Mouse (Mus musculus) midbrain, embryonic 13.5 days (tissue): ENCODE measurements around the gene Marcksl1. TPM values are rescaled to one million over a fixed set of nuclear protein-coding genes. Genes with fewer than 3 reads are reported as not detected.
"Not testable (repeated sequence)": the region's sequence is repeated elsewhere in the genome, so short reads cannot be mapped to it uniquely, and the experiment has no call there.

Experiments used
- ATAC-seq: fragments of 200-750 bp; cut with Nextera tagmentation; 2 replicates; pipeline ENCODE4 v1.8.0; 2017; ENCODE audit warnings: mild to moderate bottlenecking, moderate TSS enrichment, moderate library complexity
- H3K27ac ChIP-seq: fragments of 300-500 bp; sonication (generic); 2 replicates; pipeline ENCODE4 v1.5.1; 2015; ENCODE audit warnings: inconsistent platforms, mild to moderate bottlenecking, moderate library complexity
- H3K27me3 ChIP-seq: fragments of 300-500 bp; sonication (generic); 2 replicates; pipeline ENCODE4 v1.6.1; 2015; ENCODE audit warnings: mild to moderate bottlenecking, inconsistent platforms
- H3K36me3 ChIP-seq: fragments of 300-500 bp; sonication (generic); 2 replicates; pipeline ENCODE4 v1.6.1; 2015; ENCODE audit warnings: mild to moderate bottlenecking, inconsistent platforms
- H3K4me1 ChIP-seq: fragments of 300-500 bp; sonication (generic); replicated peaks from 2 replicates; pipeline ENCODE4 v1.6.1; 2015; ENCODE audit warnings: inconsistent platforms
- H3K4me2 ChIP-seq: fragments of 300-500 bp; sonication (generic); replicated peaks from 2 replicates; pipeline ENCODE4 v1.6.1; 2015; ENCODE audit warnings: moderate library complexity, mild to moderate bottlenecking, inconsistent platforms
- H3K4me3 ChIP-seq: fragments of 300-500 bp; sonication (generic); replicated peaks from 2 replicates; pipeline ENCODE4 v1.5.1; 2015; ENCODE audit warnings: mild to moderate bottlenecking, inconsistent platforms
- H3K9ac ChIP-seq: fragments of 300-500 bp; sonication (generic); replicated peaks from 2 replicates; pipeline ENCODE4 v1.6.1; 2015; ENCODE audit warnings: mild to moderate bottlenecking, inconsistent platforms
- H3K9me3 ChIP-seq: fragments of 300-500 bp; sonication (generic); 2 replicates; pipeline ENCODE4 v1.6.1; 2016; ENCODE audit warnings: mild to moderate bottlenecking, inconsistent platforms
- WGBS: fragments of 180-500 bp; shearing (Covaris S2); methylation state at CpG from one replicate; pipeline ENCODE4 v1.1.7; 2015; 5-methylcytosine and 5-hydroxymethylcytosine counted together
- polyA plus RNA-seq: library from polyadenylated mRNA; unstranded; fragments of >200 nt; fragmentation: Nextera tagmentation; extraction: Ambion mirVana; gene quantifications from 2 replicates; pipeline ENCODE4 v1.2.1, GENCODE M21; 2015

Marcksl1 gene
- polyA plus RNA-seq, 1 experiment from 2014 or later: 1,885 TPM

DNA sequence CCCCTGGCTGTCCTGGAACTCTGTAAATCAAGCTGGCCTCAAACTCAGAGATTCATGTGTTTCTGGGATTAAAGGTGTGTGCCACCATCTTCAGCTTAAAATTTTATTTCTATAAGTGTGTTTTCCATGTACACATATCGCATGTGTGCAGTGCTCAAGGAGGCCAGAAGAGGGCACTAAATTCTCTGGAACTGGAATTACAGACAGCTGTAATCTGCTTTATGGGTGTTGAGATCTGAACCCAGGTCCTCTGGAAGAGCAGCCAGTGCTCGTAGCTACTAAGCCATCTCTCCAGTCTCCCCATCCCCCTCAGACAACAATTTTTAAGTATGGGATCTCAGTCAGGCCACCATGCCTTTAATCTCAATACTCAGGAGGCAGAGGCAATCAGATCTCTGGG, 35.9 kb downstream of the Marcksl1 start:
- no peak overlapping the region for H3K4me2 ChIP-seq
- H3K9me3 ChIP-seq: no peaks in the 10 kb centered on the region
- H3K36me3 ChIP-seq: no peaks in the 10 kb centered on the region
- H3K27ac ChIP-seq: no peak overlapping the region
- no peak overlapping the region for H3K4me3 ChIP-seq
- H3K4me1 ChIP-seq: no peaks in the 10 kb centered on the region
- no peak for ATAC-seq
- H3K9ac ChIP-seq: no peak overlapping the region
- 92% methylated on average over 2 of the region's 2 CpGs for WGBS
- H3K27me3 ChIP-seq: no peaks in the 10 kb centered on the region

DNA sequence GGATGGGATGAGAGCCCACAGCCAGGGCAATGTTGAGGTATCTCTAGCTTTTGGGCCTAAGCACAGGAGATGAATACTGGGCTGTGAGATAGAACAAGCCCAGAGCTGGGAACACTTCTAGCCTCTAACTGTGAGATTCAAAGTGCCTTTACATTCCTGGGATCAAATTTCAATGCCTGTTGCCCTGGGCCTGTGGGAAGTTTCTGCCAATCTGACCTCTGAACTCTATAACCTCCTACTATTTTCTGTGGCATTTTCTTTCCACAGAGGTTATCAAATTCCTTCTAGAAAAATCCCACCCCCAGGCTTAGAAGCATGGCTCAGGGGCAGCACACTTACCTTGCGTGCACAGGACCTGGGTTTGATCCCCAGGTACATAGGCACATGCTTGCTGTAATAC, 36.9 kb downstream of the Marcksl1 start:
- Histone ChIP-seq H3K4me1 (peaks cover under 1% of the 10 kb centered on the region), H3K4me2 (no peak overlapping the region), H3K36me3 (no peaks in the 10 kb centered on the region), H3K27ac (no peak overlapping the region), H3K27me3 (peaks cover 5% of the 10 kb centered on the region; the same call in 1 of the 2 replicates), H3K9me3 (no peaks in the 10 kb centered on the region), H3K9ac (no peak overlapping the region), H3K4me3 (no peak overlapping the region)
- no peak for ATAC-seq
- WGBS: 75% methylated on average over 1 of the region's 1 CpGs

DNA sequence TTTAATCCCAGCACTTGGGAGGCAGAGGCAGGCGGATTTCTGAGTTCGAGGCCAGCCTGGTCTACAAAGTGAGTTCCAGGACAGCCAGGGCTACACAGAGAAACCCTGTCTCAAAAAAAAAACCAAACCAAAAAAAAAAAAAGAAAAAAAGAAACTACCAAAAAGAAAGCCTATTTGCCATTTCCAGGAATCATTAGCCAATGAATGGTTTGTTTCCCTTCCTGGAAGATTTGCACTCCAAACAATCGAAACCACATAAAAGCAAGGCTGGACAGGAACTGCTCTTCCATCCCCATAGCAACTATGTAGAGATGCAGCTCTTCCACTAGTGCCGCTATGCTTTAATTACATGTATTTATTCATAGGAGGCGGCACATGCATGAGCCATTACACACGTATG, 41.1 kb downstream of the Marcksl1 start:
- not testable (repeated sequence) for H3K4me2 ChIP-seq, H3K4me3 ChIP-seq, H3K36me3 ChIP-seq, ATAC-seq, H3K9ac ChIP-seq, H3K27ac ChIP-seq, H3K9me3 ChIP-seq
- peaks cover 13% of the 10 kb centered on the region for H3K4me1 ChIP-seq
- peaks cover 14% of the 10 kb centered on the region; the same call in 1 of the 2 replicates for H3K27me3 ChIP-seq
- 71% methylated on average over 6 of the region's 6 CpGs for WGBS

DNA sequence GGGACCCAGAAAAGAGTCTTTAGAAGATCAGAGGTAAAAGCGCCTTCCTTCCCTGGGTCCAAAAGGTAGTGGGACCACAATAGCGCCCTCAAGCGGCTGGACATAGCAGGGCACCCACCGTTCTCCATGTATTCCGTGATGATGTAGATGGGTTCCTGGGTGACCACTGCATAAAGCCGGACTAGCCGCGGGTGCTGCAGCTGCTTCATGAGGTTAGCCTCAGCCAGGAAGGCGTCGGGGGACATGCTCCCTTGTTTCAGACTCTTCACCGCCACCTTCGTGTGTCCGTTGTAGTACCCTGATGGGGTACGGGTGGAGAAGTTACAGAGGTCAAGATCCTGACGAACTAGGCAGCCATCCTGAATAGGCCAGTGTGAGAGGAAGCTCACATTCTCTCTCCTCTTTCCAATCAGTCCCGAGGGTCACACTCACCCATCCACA, 42.1 kb downstream of the Marcksl1 start:
- ATAC-seq: peak; percentile 58; the same call in 1 of the 2 replicates

DNA sequence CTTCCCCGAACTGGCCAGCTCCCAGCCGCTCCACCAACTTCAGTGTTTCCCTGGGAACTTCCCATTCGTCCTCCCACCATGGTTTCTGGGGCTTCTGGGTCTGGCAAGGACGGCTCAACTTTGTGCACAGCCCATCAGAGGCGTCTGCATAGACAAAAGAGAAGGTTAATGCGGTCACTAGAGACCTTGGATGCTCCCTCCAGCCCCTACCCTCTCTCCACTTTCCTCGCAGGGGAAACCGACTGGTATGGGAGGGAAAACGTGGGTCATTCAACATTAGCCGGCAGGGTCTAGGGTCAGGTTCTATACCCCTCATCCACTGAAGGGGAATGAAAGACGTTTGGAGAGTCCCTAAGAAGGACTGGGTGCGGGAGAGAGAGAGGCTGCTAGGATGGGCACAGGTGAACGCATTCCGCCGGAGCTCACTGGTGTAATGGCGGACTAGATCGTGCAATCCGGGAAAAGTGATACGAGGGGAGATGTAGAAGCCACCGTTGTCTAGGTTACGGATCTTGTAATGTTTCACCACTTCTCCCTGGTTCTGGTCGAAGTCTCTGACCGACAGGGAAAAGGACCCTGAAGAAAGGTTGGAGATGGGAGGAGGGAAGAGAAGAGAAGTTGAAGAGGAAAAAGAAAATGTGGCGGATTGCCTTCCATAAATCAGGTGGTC, 42.6 kb downstream of the Marcksl1 start:
- no peaks in the 10 kb centered on the region for H3K9me3 ChIP-seq
- peaks cover 14% of the 10 kb centered on the region; the same call in 1 of the 2 replicates for H3K27me3 ChIP-seq
- peak overlapping the region; percentile 64 for H3K27ac ChIP-seq
- under 1% methylated on average over 24 of the region's 24 CpGs for WGBS
- H3K4me3 ChIP-seq: peak overlapping the region; percentile 51
- peak overlapping the region; percentile 60 for H3K9ac ChIP-seq
- H3K4me1 ChIP-seq: peaks cover 13% of the 10 kb centered on the region
- no peaks in the 10 kb centered on the region for H3K36me3 ChIP-seq
- peak; percentile 73 for ATAC-seq
- peak overlapping the region; percentile 77 for H3K4me2 ChIP-seq

More for the DNA sequence above, 42.1 kb downstream of the Marcksl1 start:
- Histone ChIP-seq H3K4me3 (peak overlapping the region; percentile 51), H3K9ac (peak overlapping the region; percentile 60), H3K27me3 (peaks cover 14% of the 10 kb centered on the region; the same call in 1 of the 2 replicates), H3K36me3 (no peaks in the 10 kb centered on the region), H3K4me1 (peaks cover 13% of the 10 kb centered on the region), H3K4me2 (peak overlapping the region; percentile 77), H3K9me3 (no peaks in the 10 kb centered on the region), H3K27ac (no peak overlapping the region)
- WGBS: 5% methylated on average over 16 of the region's 16 CpGs

DNA sequence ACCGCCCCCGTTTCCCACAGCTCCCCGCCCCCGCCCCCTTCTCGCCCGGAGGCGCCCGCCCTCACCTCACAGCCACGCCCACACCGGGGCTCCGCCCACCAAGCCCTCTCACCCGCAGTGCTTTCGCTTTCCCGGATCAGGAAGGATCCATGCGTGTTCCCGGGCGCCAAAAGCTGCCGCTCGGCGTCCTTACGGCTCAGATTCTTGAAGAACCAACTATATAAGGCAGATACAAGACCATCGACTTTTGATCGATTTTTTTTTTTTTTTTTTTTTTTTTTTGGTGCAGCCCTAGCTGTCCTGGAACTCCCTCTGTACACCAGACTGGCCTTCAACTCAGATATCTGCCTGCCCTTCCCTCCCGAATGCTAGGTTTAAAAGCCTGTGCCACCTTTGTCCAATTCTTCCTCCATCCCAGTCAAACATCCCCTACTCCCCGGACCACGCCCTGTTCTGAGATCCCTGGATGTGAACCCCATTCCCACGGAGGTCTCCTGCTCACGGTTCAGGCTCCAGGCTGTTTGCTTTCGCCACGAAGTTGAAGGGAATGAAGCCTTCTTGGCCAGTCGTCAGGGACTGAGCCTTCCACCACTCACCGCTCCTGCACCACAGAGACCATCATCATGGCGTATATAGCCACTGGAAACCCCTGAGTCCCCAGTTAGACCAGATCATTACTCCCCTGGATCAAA, 43.3 kb downstream of the Marcksl1 start:
- 8% methylated on average over 33 of the region's 33 CpGs for WGBS
- Histone ChIP-seq H3K27me3 (peaks cover 14% of the 10 kb centered on the region; the same call in 1 of the 2 replicates), H3K9ac (peak overlapping the region; percentile 58), H3K4me3 (peak overlapping the region; percentile 51), H3K4me2 (peak overlapping the region; percentile 77), H3K36me3 (no peaks in the 10 kb centered on the region), H3K9me3 (no peaks in the 10 kb centered on the region), H3K27ac (peak overlapping the region; percentile 26; the same call in 1 of the 2 replicates), H3K4me1 (peaks cover 13% of the 10 kb centered on the region)
- peak; percentile 68 for ATAC-seq

DNA sequence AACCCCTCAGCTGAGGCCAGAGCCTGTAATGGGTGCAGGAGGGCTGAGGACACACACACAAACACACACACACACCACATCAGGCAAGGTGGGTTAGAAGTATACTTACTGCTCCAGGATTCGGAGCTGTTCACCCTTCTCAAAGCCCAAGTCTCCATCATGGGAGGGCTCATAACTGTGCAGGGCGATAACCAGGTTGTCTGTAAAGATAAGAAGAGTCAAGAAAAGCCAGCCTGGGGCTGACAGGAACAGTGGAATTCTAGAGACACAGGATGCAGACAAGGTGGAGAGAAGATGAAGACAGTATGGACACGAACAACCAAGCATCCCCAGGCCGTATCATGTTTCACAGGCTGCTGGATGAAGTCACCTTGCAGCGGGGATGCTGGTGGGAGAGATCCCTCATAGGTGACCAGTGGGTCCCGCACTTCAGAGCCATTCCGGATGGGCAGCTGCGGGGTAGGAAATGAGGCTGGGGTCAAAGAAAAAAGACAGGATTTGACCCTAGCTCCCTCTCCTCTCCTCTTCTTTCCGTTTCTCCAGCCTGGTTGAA, 44.0 kb downstream of the Marcksl1 start:
- 0 out of 2 replicates have a peak overlapping the region, but pooled peaks have one; percentile 58 for H3K9ac ChIP-seq
- H3K9me3 ChIP-seq: no peaks in the 10 kb centered on the region
- H3K27ac ChIP-seq: peak overlapping the region; percentile 26; the same call in 1 of the 2 replicates
- H3K36me3 ChIP-seq: no peaks in the 10 kb centered on the region
- H3K4me1 ChIP-seq: peaks cover 13% of the 10 kb centered on the region
- peak overlapping the region; percentile 77; the same call in 1 of the 2 replicates for H3K4me2 ChIP-seq
- peak overlapping the region; percentile 51; the same call in 1 of the 2 replicates for H3K4me3 ChIP-seq
- H3K27me3 ChIP-seq: peaks cover 14% of the 10 kb centered on the region; the same call in 1 of the 2 replicates
- 91% methylated on average over 9 of the region's 9 CpGs for WGBS
- no peak; the same call in 1 of the 2 replicates for ATAC-seq

DNA sequence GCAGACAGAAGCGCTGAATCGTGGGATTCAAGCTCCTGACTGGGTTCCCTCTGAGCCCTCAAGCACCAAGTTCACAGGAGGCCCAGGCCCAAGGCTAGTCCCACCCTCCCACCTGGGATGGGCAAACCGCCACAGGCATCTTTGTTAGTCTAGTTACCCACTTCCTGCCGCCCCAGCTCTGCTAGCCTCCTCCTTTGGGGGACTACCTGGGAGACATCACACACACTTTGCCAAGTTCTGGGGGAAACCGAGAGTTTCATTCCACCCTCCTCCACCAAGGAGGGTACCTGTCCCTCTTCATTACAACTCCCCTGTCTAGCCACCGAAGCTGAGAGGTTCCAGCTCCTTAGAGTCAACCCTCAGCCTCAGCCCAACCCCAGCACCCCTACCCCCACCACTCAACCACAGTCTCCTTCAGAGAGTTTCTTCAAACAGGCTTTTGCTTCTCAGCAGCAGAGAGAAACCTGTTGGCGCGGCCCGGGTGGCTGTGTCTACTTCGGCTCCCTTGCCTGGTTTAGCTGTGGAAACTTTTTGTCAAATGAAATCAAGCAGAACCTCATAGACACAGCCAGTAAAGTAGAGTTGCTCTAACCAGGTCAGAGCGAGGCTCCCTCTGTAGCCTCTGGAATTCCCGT, 45.1 kb downstream of the Marcksl1 start:
- Histone ChIP-seq H3K4me3 (no peak overlapping the region), H3K27me3 (peaks cover 14% of the 10 kb centered on the region; the same call in 1 of the 2 replicates), H3K4me1 (peaks cover 13% of the 10 kb centered on the region), H3K9me3 (no peaks in the 10 kb centered on the region), H3K36me3 (no peaks in the 10 kb centered on the region), H3K9ac (no peak overlapping the region), H3K27ac (no peak overlapping the region), H3K4me2 (no peak overlapping the region)
- ATAC-seq: no peak
- 86% methylated on average over 12 of the region's 12 CpGs for WGBS

DNA sequence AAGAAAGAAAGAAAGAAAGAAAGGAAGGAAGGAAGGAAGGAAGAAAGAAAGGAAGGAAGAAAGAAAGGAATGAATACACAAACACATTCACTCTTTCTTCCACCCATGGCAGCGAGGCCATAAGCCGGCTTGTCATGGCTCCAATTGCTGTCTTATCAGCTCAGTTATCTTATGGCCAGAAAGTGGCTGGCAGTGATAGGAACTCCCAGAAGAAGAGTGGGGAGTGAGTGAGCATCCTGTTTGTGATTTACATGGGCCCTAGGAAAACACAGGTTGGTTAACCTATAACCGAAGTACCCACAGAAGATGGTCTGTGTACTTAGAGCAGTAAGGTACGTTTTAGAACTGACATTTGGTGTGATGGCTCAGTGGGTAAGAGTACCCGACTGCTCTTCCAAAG, 47.8 kb downstream of the Marcksl1 start:
- no peak overlapping the region for H3K9ac ChIP-seq
- H3K4me2 ChIP-seq: no peak overlapping the region
- H3K9me3 ChIP-seq: no peaks in the 10 kb centered on the region
- 94% methylated on average over 5 of the region's 5 CpGs for WGBS
- H3K36me3 ChIP-seq: no peaks in the 10 kb centered on the region
- H3K4me3 ChIP-seq: no peak overlapping the region
- H3K27ac ChIP-seq: no peak overlapping the region
- H3K27me3 ChIP-seq: 0 out of 2 replicates have a peak, but pooled peaks cover 3% of the 10 kb centered on the region
- peaks cover 4% of the 10 kb centered on the region for H3K4me1 ChIP-seq
- no peak for ATAC-seq

DNA sequence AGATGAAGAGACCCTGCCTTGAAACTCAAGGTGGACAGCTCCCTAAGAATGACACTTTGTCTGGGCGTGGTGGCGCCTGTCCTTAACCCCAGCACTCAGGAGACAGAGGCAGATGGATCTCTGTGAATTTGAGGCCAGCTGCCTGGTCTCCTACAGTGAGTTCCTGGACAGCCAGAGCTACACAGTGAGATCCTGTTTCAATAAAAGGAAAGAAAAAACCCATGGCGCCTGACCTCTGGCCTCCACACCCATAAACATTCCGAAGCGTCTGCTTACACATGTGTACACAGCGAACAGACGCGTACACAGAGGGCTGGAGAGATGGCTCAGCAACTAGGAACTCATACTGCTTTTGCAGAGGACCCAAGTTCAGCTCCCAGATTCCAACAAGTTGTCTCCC, 50.3 kb downstream of the Marcksl1 start:
- WGBS: 80% methylated on average over 8 of the region's 8 CpGs
- Histone ChIP-seq H3K36me3 (no peaks in the 10 kb centered on the region), H3K9ac (no peak overlapping the region), H3K4me1 (no peaks in the 10 kb centered on the region), H3K4me3 (no peak overlapping the region), H3K9me3 (no peaks in the 10 kb centered on the region), H3K27ac (no peak overlapping the region), H3K4me2 (no peak overlapping the region), H3K27me3 (no peaks in the 10 kb centered on the region)
- ATAC-seq: no peak

DNA sequence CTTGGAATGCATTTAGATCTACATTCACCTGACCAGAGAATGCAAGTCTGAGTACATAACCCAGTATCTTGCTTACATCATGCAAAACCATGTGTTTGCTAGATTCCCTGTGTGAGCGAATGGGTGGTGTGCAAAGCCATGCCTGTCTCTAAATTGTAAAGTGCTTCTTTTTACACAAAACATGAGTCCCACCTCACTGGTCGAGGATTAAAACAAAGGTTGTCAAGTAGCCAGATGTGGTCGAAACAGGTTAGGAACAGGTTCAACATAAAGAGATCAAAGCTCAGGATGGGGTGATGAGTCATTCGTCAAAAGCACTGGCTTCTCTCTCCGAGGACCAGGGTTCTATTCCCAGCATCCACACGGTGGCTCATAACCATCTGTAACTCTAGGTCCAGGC, 51.8 kb downstream of the Marcksl1 start:
- Histone ChIP-seq H3K36me3 (no peaks in the 10 kb centered on the region), H3K4me2 (no peak overlapping the region), H3K9ac (no peak overlapping the region), H3K27me3 (no peaks in the 10 kb centered on the region), H3K27ac (no peak overlapping the region), H3K9me3 (no peaks in the 10 kb centered on the region), H3K4me1 (no peaks in the 10 kb centered on the region), H3K4me3 (no peak overlapping the region)
- 83% methylated on average over 6 of the region's 6 CpGs for WGBS
- ATAC-seq: no peak
